Mouse (Mus musculus): ENCODE data around the gene Ivl. TPM values are rescaled to one million over a fixed set of nuclear protein-coding genes. Genes with fewer than 3 reads are reported as not detected.
A peak's percentile ranks its signal among the peaks of the same experiment; 100 is the strongest.

Ivl gene
- total and polyA plus RNA-seq, 2 experiments from 2014 or later, result 0.82 TPM; not detected in 1

DNA sequence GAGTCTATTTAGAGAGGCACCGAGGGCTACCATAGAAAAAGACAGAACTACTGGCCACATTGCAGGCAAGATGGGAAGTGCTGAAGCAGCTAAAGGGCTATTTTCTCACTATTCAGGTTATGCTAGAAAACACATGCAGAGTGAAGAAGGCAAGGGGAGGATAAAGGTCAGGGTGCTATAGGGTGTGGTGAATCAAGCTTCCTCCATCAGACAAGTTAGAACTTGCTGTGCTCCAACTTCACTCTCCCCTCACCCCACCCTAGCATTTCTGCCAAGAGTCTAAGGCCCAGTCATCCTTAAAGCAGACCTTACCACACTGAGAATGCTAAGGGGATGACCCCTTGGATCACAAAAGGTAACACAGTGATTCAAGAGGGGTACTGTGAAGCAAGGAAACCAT lies 6.0 kb upstream of the Ivl start:
- no peak for TF ChIP-seq CTCF (IDR thresholded peaks at IDR 0.05)
- no peak for ATAC-seq (ENCODE audit: low FRiP score)
- WGBS, result 60% methylated on average over 1 of the region's 1 CpGs

DNA sequence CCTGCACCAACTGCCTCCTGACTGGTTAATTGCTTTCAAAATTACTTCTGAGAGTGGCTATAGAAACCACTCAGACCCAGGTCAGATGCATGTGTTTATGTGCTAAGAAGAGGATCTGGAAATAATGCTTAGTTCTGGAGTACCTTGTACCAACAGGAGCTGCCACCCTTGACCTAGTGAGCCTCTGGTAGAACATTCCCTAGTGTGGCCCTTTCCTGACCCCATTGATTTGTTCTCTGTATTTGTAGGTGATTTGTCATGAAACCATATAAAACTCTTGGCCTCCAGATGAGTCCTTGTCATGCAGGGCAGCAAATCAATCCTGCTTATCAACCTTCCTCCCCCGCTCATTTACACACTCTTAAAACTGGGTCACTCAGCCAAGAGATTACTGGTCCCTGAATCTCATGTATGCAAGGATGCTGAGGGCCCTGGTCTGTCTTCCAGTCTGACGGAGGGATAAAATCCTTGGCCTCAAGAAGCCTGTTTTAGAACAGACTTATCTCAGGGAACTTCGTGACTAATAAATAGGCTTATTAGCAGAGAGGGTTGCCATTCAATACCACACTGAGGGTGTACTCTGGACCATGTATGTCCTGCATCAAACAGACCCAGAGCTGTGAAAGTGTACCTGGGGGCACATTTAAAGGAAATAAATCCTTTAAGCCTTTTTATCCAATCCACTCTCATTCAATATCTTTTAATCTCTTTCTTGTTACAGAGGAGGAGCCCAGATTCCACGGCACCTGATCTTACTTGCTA lies 5.3 kb upstream of the Ivl start:
- no peak overlapping the region for H3K4me3 ChIP-seq (ENCODE audit: low read depth, low read length)
- no peaks in the 10 kb centered on the region for H3K36me3 ChIP-seq (ENCODE audit: insufficient read depth, low read length)
- H3K4me1 ChIP-seq (ENCODE audit: insufficient read depth, low read length), result no peaks in the 10 kb centered on the region
- ATAC-seq (ENCODE audit: low FRiP score) (no peak), DNase-seq (ENCODE audit: low spot score) (no peak)
- H3K4me2 ChIP-seq (ENCODE audit: low read depth, low read length, poor library complexity, severe bottlenecking), result no peak overlapping the region
- 53% methylated on average over 4 of the region's 4 CpGs for WGBS
- no peaks in the 10 kb centered on the region for H3K9me3 ChIP-seq (ENCODE audit: low read length)
- TF ChIP-seq CTCF (IDR thresholded peaks at IDR 0.05), result no peak
- no peak overlapping the region for H3K9ac ChIP-seq (replicated peaks; ENCODE audit: low read length, poor library complexity, severe bottlenecking)
- no peaks in the 10 kb centered on the region for H3K27me3 ChIP-seq (ENCODE audit: insufficient read depth, low read length)
- H3K27ac ChIP-seq (ENCODE audit: low read depth, low read length), result no peak overlapping the region

More for the DNA sequence above, 6.0 kb upstream of the Ivl start:
- Histone ChIP-seq H3K9me3 (ENCODE audit: low read length) (no peaks in the 10 kb centered on the region), H3K27me3 (ENCODE audit: insufficient read depth, low read length) (no peaks in the 10 kb centered on the region), H3K4me3 (ENCODE audit: low read depth, low read length) (no peak overlapping the region), H3K4me2 (ENCODE audit: low read depth, low read length, poor library complexity, severe bottlenecking) (no peak overlapping the region), H3K27ac (ENCODE audit: low read depth, low read length) (no peak overlapping the region), H3K9ac (replicated peaks; ENCODE audit: low read length, poor library complexity, severe bottlenecking) (no peak overlapping the region), H3K36me3 (ENCODE audit: insufficient read depth, low read length) (no peaks in the 10 kb centered on the region), H3K4me1 (ENCODE audit: insufficient read depth, low read length) (no peaks in the 10 kb centered on the region)
- DNase-seq (ENCODE audit: low spot score), result no peak

DNA sequence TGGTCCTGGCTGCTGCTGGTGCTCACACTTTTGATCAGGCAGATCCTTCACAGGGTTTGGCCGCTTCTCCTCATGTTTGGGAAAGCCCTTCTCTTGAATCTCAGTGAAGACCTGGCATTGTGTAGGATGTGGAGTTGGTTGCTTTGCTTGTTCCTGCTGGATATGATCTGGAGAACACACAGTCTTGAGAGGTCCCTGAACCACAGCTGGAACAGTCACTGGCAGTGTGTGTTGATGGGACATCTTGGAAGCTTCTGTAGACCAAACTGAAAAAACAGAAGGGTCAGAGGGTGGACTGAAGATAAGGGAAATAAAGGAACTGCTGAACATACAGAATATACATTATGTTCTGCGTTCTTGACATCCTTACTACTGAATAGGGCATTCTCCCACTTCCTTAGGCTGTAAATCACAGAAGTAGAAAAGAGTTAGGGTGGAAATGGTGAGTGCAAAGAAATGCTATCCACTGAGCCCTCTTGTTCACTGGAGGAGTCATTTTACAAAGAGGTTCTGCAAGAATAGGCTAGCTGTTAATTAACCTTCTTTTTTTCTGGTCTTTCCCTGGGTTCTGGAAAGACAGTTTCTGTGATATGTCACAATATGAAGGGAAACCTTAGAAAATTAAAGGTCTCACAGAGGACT lies 900 bp downstream of the Ivl start:
- Histone ChIP-seq H3K27ac (ENCODE audit: low read depth, low read length) (no peak overlapping the region), H3K4me1 (ENCODE audit: insufficient read depth, low read length) (no peaks in the 10 kb centered on the region), H3K9me3 (ENCODE audit: low read length) (no peaks in the 10 kb centered on the region), H3K27me3 (ENCODE audit: insufficient read depth, low read length) (no peaks in the 10 kb centered on the region), H3K4me2 (ENCODE audit: low read depth, low read length, poor library complexity, severe bottlenecking) (no peak overlapping the region), H3K4me3 (ENCODE audit: low read depth, low read length) (no peak overlapping the region), H3K36me3 (ENCODE audit: insufficient read depth, low read length) (no peaks in the 10 kb centered on the region), H3K9ac (replicated peaks; ENCODE audit: low read length, poor library complexity, severe bottlenecking) (no peak overlapping the region)
- no peak for TF ChIP-seq CTCF (IDR thresholded peaks at IDR 0.05)
- DNase-seq (ENCODE audit: low spot score) (no peak), ATAC-seq (ENCODE audit: low FRiP score) (no peak)
- WGBS, result 75% methylated on average over 2 of the region's 2 CpGs

DNA sequence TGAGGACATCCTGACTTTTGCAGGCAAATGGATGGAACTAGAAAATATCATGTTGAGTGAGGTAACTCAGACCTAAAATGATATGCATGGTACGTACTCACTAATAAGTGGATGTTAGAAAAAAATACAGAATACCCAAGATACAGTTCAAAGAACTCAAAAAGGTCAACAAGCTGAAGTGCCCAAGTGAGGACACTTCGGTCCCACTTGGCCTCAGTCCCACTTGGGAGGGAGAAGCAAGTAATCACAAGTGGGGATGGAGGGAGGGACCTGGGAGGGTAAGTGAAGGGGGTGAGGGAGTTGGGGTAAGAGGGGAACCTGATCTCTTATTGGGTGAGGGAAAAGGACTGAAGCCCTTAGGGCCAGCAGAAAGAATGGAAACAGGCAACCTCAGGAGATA lies 4.8 kb downstream of the Ivl start:
- H3K4me3 ChIP-seq (ENCODE audit: low read depth, low read length), result no peak overlapping the region
- H3K27ac ChIP-seq (ENCODE audit: low read depth, low read length), result no peak overlapping the region
- H3K9ac ChIP-seq (replicated peaks; ENCODE audit: low read length, poor library complexity, severe bottlenecking), result no peak overlapping the region
- no peaks in the 10 kb centered on the region for H3K36me3 ChIP-seq (ENCODE audit: insufficient read depth, low read length)
- H3K9me3 ChIP-seq (ENCODE audit: low read length), result no peaks in the 10 kb centered on the region
- DNase-seq (ENCODE audit: low spot score) (no peak), ATAC-seq (ENCODE audit: low FRiP score) (no peak)
- WGBS, result 93% methylated on average over 2 of the region's 2 CpGs
- no peak for TF ChIP-seq CTCF (IDR thresholded peaks at IDR 0.05)
- no peaks in the 10 kb centered on the region for H3K27me3 ChIP-seq (ENCODE audit: insufficient read depth, low read length)
- H3K4me2 ChIP-seq (ENCODE audit: low read depth, low read length, poor library complexity, severe bottlenecking), result no peak overlapping the region
- no peaks in the 10 kb centered on the region for H3K4me1 ChIP-seq (ENCODE audit: insufficient read depth, low read length)

DNA sequence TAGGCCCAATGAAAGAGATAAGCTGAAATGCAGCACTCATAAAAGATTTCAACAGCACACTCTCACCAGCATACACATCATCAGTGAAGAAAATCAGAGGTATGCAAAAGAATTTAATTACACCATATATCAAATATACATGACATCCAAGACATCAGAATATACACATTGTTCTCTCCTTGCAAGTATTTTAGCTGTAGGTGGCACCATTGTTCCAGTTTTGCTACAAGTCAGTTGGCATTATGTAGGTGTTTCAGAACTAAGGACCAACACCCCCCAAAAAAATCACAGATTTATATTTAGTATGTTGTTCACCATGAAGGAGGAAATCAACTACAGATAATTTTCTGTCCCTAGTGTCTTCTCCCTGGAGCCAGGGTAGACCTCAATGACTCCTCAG lies 8.1 kb downstream of the Ivl start:
- ATAC-seq (ENCODE audit: low FRiP score), result no peak
- H3K4me3 ChIP-seq (ENCODE audit: low read depth, low read length), result no peak overlapping the region
- no peak overlapping the region for H3K4me2 ChIP-seq (ENCODE audit: low read depth, low read length, poor library complexity, severe bottlenecking)
- no peaks in the 10 kb centered on the region for H3K36me3 ChIP-seq (ENCODE audit: insufficient read depth, low read length)
- no peaks in the 10 kb centered on the region for H3K27me3 ChIP-seq (ENCODE audit: insufficient read depth, low read length)
- TF ChIP-seq CTCF (IDR thresholded peaks at IDR 0.05), result peak; percentile 48
- DNase-seq (ENCODE audit: low spot score), result peak; percentile 27
- H3K9me3 ChIP-seq (ENCODE audit: low read length), result no peaks in the 10 kb centered on the region
- no peaks in the 10 kb centered on the region for H3K4me1 ChIP-seq (ENCODE audit: insufficient read depth, low read length)
- H3K9ac ChIP-seq (replicated peaks; ENCODE audit: low read length, poor library complexity, severe bottlenecking), result no peak overlapping the region
- H3K27ac ChIP-seq (ENCODE audit: low read depth, low read length), result no peak overlapping the region

DNA sequence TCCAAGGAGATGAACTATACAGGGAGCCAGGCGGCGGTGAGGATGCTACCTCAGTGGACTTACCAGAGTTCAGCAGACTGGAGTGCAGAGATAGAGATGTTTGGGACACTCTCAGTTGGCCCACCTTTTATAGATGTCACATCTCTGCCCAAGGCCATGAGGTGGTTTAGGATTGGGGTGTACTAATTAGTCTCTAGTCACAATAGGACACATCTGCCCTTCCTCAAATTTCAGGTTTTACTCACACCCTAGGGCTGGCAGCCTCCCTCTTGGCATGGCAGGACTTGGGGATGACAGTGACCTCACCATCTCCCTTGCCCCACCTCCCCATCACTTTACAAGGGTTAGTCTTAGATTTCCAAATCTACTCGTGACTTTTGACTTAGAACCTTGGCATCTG lies 39.1 kb downstream of the Ivl start, which contains the start of gene 2310046K23Rik:
TSS of gene 2310046K23Rik (minus strand) at position 101 of the 400 bp plus-strand sequence.
- Histone ChIP-seq H3K4me2 (ENCODE audit: low read depth, low read length, poor library complexity, severe bottlenecking) (no peak within 1 kb of the TSS), H3K9ac (replicated peaks; ENCODE audit: low read length, poor library complexity, severe bottlenecking) (no peak within 1 kb of the TSS), H3K9me3 (ENCODE audit: low read length) (no peaks in the 10 kb centered on the region), H3K27me3 (ENCODE audit: insufficient read depth, low read length) (no peaks in the 10 kb centered on the region), H3K27ac (ENCODE audit: low read depth, low read length) (no peak within 1 kb of the TSS), H3K4me1 (ENCODE audit: insufficient read depth, low read length) (no peaks in the 10 kb centered on the region), H3K4me3 (ENCODE audit: low read depth, low read length) (no peak within 1 kb of the TSS), H3K36me3 (ENCODE audit: insufficient read depth, low read length) (no peaks in the 10 kb centered on the region)
- DNase-seq (ENCODE audit: low spot score) (no peak), ATAC-seq (ENCODE audit: low FRiP score) (no peak)
- 94% methylated on average over 3 of the region's 3 CpGs for WGBS
- no peak for TF ChIP-seq CTCF (IDR thresholded peaks at IDR 0.05)

Other genes starting within 250 kb of the Ivl start
- not detected in 2 replicates for gene Sprr2d, start 234.6 kb downstream of the Ivl start, total RNA-seq (2014; rRNA removed)
- gene Sprr2d, start 234.6 kb downstream of the Ivl start, polyA plus RNA-seq (2015; fragmentation: Nextera tagmentation; extraction: Ambion mirVana), result not detected in 2 replicates
- not detected in 2 replicates for gene Sprr2e, start 221.6 kb downstream of the Ivl start, total RNA-seq (2014; rRNA removed)
- not detected in 2 replicates for gene Sprr2e, start 221.6 kb downstream of the Ivl start, polyA plus RNA-seq (2015; fragmentation: Nextera tagmentation; extraction: Ambion mirVana)
- not detected in 2 replicates for gene Sprr2f, start 208.5 kb downstream of the Ivl start, total RNA-seq (2014; rRNA removed)
- not detected in 2 replicates for gene Sprr2f, start 208.5 kb downstream of the Ivl start, polyA plus RNA-seq (2015; fragmentation: Nextera tagmentation; extraction: Ambion mirVana)
- gene Sprr2h, start 188.1 kb downstream of the Ivl start, total RNA-seq (2014; rRNA removed), result not detected in 2 replicates
- not detected in 2 replicates for gene Sprr2h, start 188.1 kb downstream of the Ivl start, polyA plus RNA-seq (2015; fragmentation: Nextera tagmentation; extraction: Ambion mirVana)
- gene Sprr2i, start 165.7 kb downstream of the Ivl start, total RNA-seq (2014; rRNA removed), result not detected in 2 replicates
- gene Sprr2i, start 165.7 kb downstream of the Ivl start, polyA plus RNA-seq (2015; fragmentation: Nextera tagmentation; extraction: Ambion mirVana), result not detected in 2 replicates
- gene Sprr2j-ps, start 155.7 kb downstream of the Ivl start, total RNA-seq (2014; rRNA removed), result not detected in 2 replicates
- gene Sprr2j-ps, start 155.7 kb downstream of the Ivl start, polyA plus RNA-seq (2015; fragmentation: Nextera tagmentation; extraction: Ambion mirVana), result not detected in 2 replicates
- 5.0 and 7.8 TPM in 2 replicates for gene Gm9774, start 144.3 kb downstream of the Ivl start, total RNA-seq (2014; rRNA removed)
- 9.5 and 11.4 TPM in 2 replicates for gene Gm9774, start 144.3 kb downstream of the Ivl start, polyA plus RNA-seq (2015; fragmentation: Nextera tagmentation; extraction: Ambion mirVana)
- not detected in 2 replicates for gene Sprr2k, start 141.2 kb downstream of the Ivl start, total RNA-seq (2014; rRNA removed)
- gene Sprr2k, start 141.2 kb downstream of the Ivl start, polyA plus RNA-seq (2015; fragmentation: Nextera tagmentation; extraction: Ambion mirVana), result not detected in 2 replicates
- gene Sprr1b, start 134.9 kb downstream of the Ivl start, total RNA-seq (2014; rRNA removed), result not detected in 2 replicates
- gene Sprr1b, start 134.9 kb downstream of the Ivl start, polyA plus RNA-seq (2015; fragmentation: Nextera tagmentation; extraction: Ambion mirVana), result not detected in 2 replicates
- gene Sprr3, start 115.0 kb downstream of the Ivl start, total RNA-seq (2014; rRNA removed), result not detected in 2 replicates
- not detected in 2 replicates for gene Sprr3, start 115.0 kb downstream of the Ivl start, polyA plus RNA-seq (2015; fragmentation: Nextera tagmentation; extraction: Ambion mirVana)
- not detected in 2 replicates for gene Sprr1a, start 87.8 kb downstream of the Ivl start, total RNA-seq (2014; rRNA removed)
- not detected in 2 replicates for gene Sprr1a, start 87.8 kb downstream of the Ivl start, polyA plus RNA-seq (2015; fragmentation: Nextera tagmentation; extraction: Ambion mirVana)
- not detected in 2 replicates for gene Sprr4, start 73.2 kb downstream of the Ivl start, total RNA-seq (2014; rRNA removed)
- gene Sprr4, start 73.2 kb downstream of the Ivl start, polyA plus RNA-seq (2015; fragmentation: Nextera tagmentation; extraction: Ambion mirVana), result not detected in 2 replicates
- not detected in 2 replicates for gene 2310046K23Rik, start 39.2 kb downstream of the Ivl start, total RNA-seq (2014; rRNA removed)
- not detected in 2 replicates for gene 2310046K23Rik, start 39.2 kb downstream of the Ivl start, polyA plus RNA-seq (2015; fragmentation: Nextera tagmentation; extraction: Ambion mirVana)
- gene Smcp, start 15.3 kb upstream of the Ivl start, total RNA-seq (2014; rRNA removed), result not detected in 2 replicates
- gene Smcp, start 15.3 kb upstream of the Ivl start, polyA plus RNA-seq (2015; fragmentation: Nextera tagmentation; extraction: Ambion mirVana), result not detected in 2 replicates
- gene 2210017I01Rik, start 33.8 kb upstream of the Ivl start, total RNA-seq (2014; rRNA removed), result not detected in 2 replicates
- gene 2210017I01Rik, start 33.8 kb upstream of the Ivl start, polyA plus RNA-seq (2015; fragmentation: Nextera tagmentation; extraction: Ambion mirVana), result not detected in 2 replicates
- gene Lce6a, start 47.9 kb upstream of the Ivl start, total RNA-seq (2014; rRNA removed), result not detected in 2 replicates
- not detected in 2 replicates for gene Lce6a, start 47.9 kb upstream of the Ivl start, polyA plus RNA-seq (2015; fragmentation: Nextera tagmentation; extraction: Ambion mirVana)
- gene Lce1a1, start 74.6 kb upstream of the Ivl start, total RNA-seq (2014; rRNA removed), result 0.99 TPM in 1 of 2 replicates, not detected in the other
- gene Lce1a1, start 74.6 kb upstream of the Ivl start, polyA plus RNA-seq (2015; fragmentation: Nextera tagmentation; extraction: Ambion mirVana), result not detected in 2 replicates
- gene Lce1b, start 83.2 kb upstream of the Ivl start, total RNA-seq (2014; rRNA removed), result 2.7 TPM in 1 of 2 replicates, not detected in the other
- not detected in 2 replicates for gene Lce1b, start 83.2 kb upstream of the Ivl start, polyA plus RNA-seq (2015; fragmentation: Nextera tagmentation; extraction: Ambion mirVana)
- gene Lce1a2, start 96.6 kb upstream of the Ivl start, total RNA-seq (2014; rRNA removed), result not detected in 2 replicates
- not detected in 2 replicates for gene Lce1a2, start 96.6 kb upstream of the Ivl start, polyA plus RNA-seq (2015; fragmentation: Nextera tagmentation; extraction: Ambion mirVana)
- 4.8 TPM in 1 of 2 replicates, not detected in the other for gene Lce1c, start 105.5 kb upstream of the Ivl start, total RNA-seq (2014; rRNA removed)
- not detected in 2 replicates for gene Lce1c, start 105.5 kb upstream of the Ivl start, polyA plus RNA-seq (2015; fragmentation: Nextera tagmentation; extraction: Ambion mirVana)
- 1.4 TPM in 1 of 2 replicates, not detected in the other for gene Lce1d, start 113.5 kb upstream of the Ivl start, total RNA-seq (2014; rRNA removed)
- not detected in 2 replicates for gene Lce1d, start 113.5 kb upstream of the Ivl start, polyA plus RNA-seq (2015; fragmentation: Nextera tagmentation; extraction: Ambion mirVana)
- gene Lce1e, start 135.3 kb upstream of the Ivl start, total RNA-seq (2014; rRNA removed), result not detected in 2 replicates
- gene Lce1e, start 135.3 kb upstream of the Ivl start, polyA plus RNA-seq (2015; fragmentation: Nextera tagmentation; extraction: Ambion mirVana), result not detected in 2 replicates
- gene Lce1f, start 146.6 kb upstream of the Ivl start, total RNA-seq (2014; rRNA removed), result not detected in 2 replicates
- not detected in 2 replicates for gene Lce1f, start 146.6 kb upstream of the Ivl start, polyA plus RNA-seq (2015; fragmentation: Nextera tagmentation; extraction: Ambion mirVana)
- gene Gm38119, start 165.4 kb upstream of the Ivl start, total RNA-seq (2014; rRNA removed), result not detected in 2 replicates
- not detected in 2 replicates for gene Gm38119, start 165.4 kb upstream of the Ivl start, polyA plus RNA-seq (2015; fragmentation: Nextera tagmentation; extraction: Ambion mirVana)
- gene Lce1g, start 178.6 kb upstream of the Ivl start, total RNA-seq (2014; rRNA removed), result 1.9 TPM in 1 of 2 replicates, not detected in the other
- not detected in 2 replicates for gene Lce1g, start 178.6 kb upstream of the Ivl start, polyA plus RNA-seq (2015; fragmentation: Nextera tagmentation; extraction: Ambion mirVana)
- not detected in 2 replicates for gene Lce1h, start 191.3 kb upstream of the Ivl start, total RNA-seq (2014; rRNA removed)
- not detected in 2 replicates for gene Lce1h, start 191.3 kb upstream of the Ivl start, polyA plus RNA-seq (2015; fragmentation: Nextera tagmentation; extraction: Ambion mirVana)
- gene Lce1i, start 205.2 kb upstream of the Ivl start, total RNA-seq (2014; rRNA removed), result 0.66 TPM in 1 of 2 replicates, not detected in the other
- not detected in 2 replicates for gene Lce1i, start 205.2 kb upstream of the Ivl start, polyA plus RNA-seq (2015; fragmentation: Nextera tagmentation; extraction: Ambion mirVana)
- not detected in 2 replicates for gene Lce1j, start 216.8 kb upstream of the Ivl start, total RNA-seq (2014; rRNA removed)
- not detected in 2 replicates for gene Lce1j, start 216.8 kb upstream of the Ivl start, polyA plus RNA-seq (2015; fragmentation: Nextera tagmentation; extraction: Ambion mirVana)
- not detected in 2 replicates for gene Lce1k, start 234.2 kb upstream of the Ivl start, total RNA-seq (2014; rRNA removed)
- not detected in 2 replicates for gene Lce1k, start 234.2 kb upstream of the Ivl start, polyA plus RNA-seq (2015; fragmentation: Nextera tagmentation; extraction: Ambion mirVana)